Mouse (Mus musculus) limb, embryonic 14.5 days (tissue): ENCODE results near the gene Olfr486. TPM values are rescaled to one million over a fixed set of nuclear protein-coding genes. Genes with fewer than 3 reads are reported as not detected.

Source experiments
- ATAC-seq: fragments of 200-750 bp; cut with Nextera tagmentation; 2 replicates; pipeline ENCODE4 v1.8.0; 2017; ENCODE audit warnings: low read depth, moderate number of reproducible peaks, moderate TSS enrichment; ENCODE audit not compliant: low FRiP score
- DNase-seq: peaks from one replicate; pipeline ENCODE4 v3.0.0-alpha.2; 2015; ENCODE audit warnings: low spot score
- H3K27ac ChIP-seq: fragments of 300-500 bp; sonication (generic); replicated peaks from 2 replicates; pipeline ENCODE4 v1.5.1; 2014; ENCODE audit warnings: low read depth, mild to moderate bottlenecking, low read length, moderate library complexity, mixed read lengths
- H3K27me3 ChIP-seq: fragments of 300-500 bp; sonication (generic); 2 replicates; pipeline ENCODE4 v1.6.1; 2014; ENCODE audit warnings: low read length, mixed read lengths; ENCODE audit not compliant: control insufficient read depth, insufficient read depth
- H3K36me3 ChIP-seq: fragments of 300-500 bp; sonication (generic); 2 replicates; pipeline ENCODE4 v1.6.1; 2014; ENCODE audit warnings: mild to moderate bottlenecking, low read length, moderate library complexity, mixed read lengths; ENCODE audit not compliant: control insufficient read depth, insufficient read depth
- H3K4me1 ChIP-seq: fragments of 300-500 bp; sonication (generic); 2 replicates; pipeline ENCODE4 v1.6.1; 2014; ENCODE audit warnings: antibody characterized with exemption, low read length, mixed read lengths; ENCODE audit not compliant: control insufficient read depth, insufficient read depth
- H3K4me2 ChIP-seq: fragments of 300-500 bp; sonication (generic); replicated peaks from 2 replicates; pipeline ENCODE4 v1.6.1; 2014; ENCODE audit warnings: low read depth, mild to moderate bottlenecking, low read length, moderate library complexity; ENCODE audit not compliant: severe bottlenecking
- H3K4me3 ChIP-seq: fragments of 300-500 bp; sonication (generic); replicated peaks from 2 replicates; pipeline ENCODE4 v1.5.1; 2014; ENCODE audit warnings: low read length
- H3K9ac ChIP-seq: fragments of 300-500 bp; sonication (generic); 2 replicates; pipeline ENCODE4 v1.6.1; 2014; ENCODE audit warnings: mild to moderate bottlenecking, low read depth, low read length, moderate library complexity; ENCODE audit not compliant: severe bottlenecking
- H3K9me3 ChIP-seq: fragments of 300-500 bp; sonication (generic); 2 replicates; pipeline ENCODE4 v1.6.1; 2016; ENCODE audit warnings: low read length; ENCODE audit not compliant: control insufficient read depth
- POLR2A ChIP-seq: fragments of 200-500 bp; IDR thresholded peaks from 2 replicates; pipeline ENCODE4 v1.8.0; 2012; ENCODE audit warnings: inconsistent platforms, mild to moderate bottlenecking, moderate library complexity, borderline replicate concordance; ENCODE audit not compliant: insufficient read depth, insufficient read length; ENCODE audit errors: extremely low read depth
- polyA plus RNA-seq, 2 experiments: library from polyadenylated mRNA; depleted of rRNA in 1 of 2; stranded (reverse) in 1 of 2; unstranded in 1 of 2; fragments of >200 nt; fragmentation: Nextera tagmentation in 1 of 2; extraction: Ambion mirVana in 1 of 2; gene quantifications; 2 replicates each; pipeline versions ENCODE4 v1.2.1 to v1.2.3; 2012 to 2014

Gene Olfr486
- polyA plus RNA-seq, 2 experiments, result not detected

- DNase-seq (no peak), ATAC-seq (no peak)
- Histone ChIP-seq H3K36me3 (no peaks in the 10 kb centered on the region), H3K27ac (no peak within 1 kb of the TSS), H3K9ac (no peak within 1 kb of the TSS), H3K27me3 (no peaks in the 10 kb centered on the region), H3K4me1 (no peaks in the 10 kb centered on the region), H3K4me3 (no peak within 1 kb of the TSS), H3K9me3 (no peaks in the 10 kb centered on the region), H3K4me2 (no peak within 1 kb of the TSS)
- no peak for TF ChIP-seq POLR2A
These were observed 12.8 kb downstream of the Olfr486 start, which contains the start of gene Olfr485 for GRCm38 (mm10) chr7:108159771-108160170. Gene Olfr485, minus strand, starts transcription at chr7:108159871.

- H3K4me2 ChIP-seq, result no peak within 1 kb of the TSS
- DNase-seq (no peak), ATAC-seq (no peak)
- no peaks in the 10 kb centered on the region for H3K4me1 ChIP-seq
- H3K9me3 ChIP-seq, result no peaks in the 10 kb centered on the region
- no peaks in the 10 kb centered on the region for H3K36me3 ChIP-seq
- H3K27ac ChIP-seq, result no peak within 1 kb of the TSS
- no peak within 1 kb of the TSS for H3K4me3 ChIP-seq
- TF ChIP-seq POLR2A, result no peak
- no peak within 1 kb of the TSS for H3K9ac ChIP-seq
- no peaks in the 10 kb centered on the region for H3K27me3 ChIP-seq
These were observed 45.2 kb downstream of the Olfr486 start, which contains the start of gene Olfr484 for GRCm38 (mm10) chr7:108127349-108127748. Gene Olfr484, minus strand, starts transcription at chr7:108127449.

Other genes starting within 250 kb of the Olfr486 start
- gene Olfr473, start 242.3 kb downstream of the Olfr486 start, polyA plus RNA-seq (2012; rRNA removed), result not detected in 2 replicates
- not detected in 2 replicates for gene Olfr473, start 242.3 kb downstream of the Olfr486 start, polyA plus RNA-seq (2014; fragmentation: Nextera tagmentation; extraction: Ambion mirVana)
- gene Olfr474, start 218.1 kb downstream of the Olfr486 start, polyA plus RNA-seq (2012; rRNA removed), result not detected in 2 replicates
- gene Olfr474, start 218.1 kb downstream of the Olfr486 start, polyA plus RNA-seq (2014; fragmentation: Nextera tagmentation; extraction: Ambion mirVana), result not detected in 2 replicates
- gene Olfr476, start 207.9 kb downstream of the Olfr486 start, polyA plus RNA-seq (2012; rRNA removed), result not detected in 2 replicates
- gene Olfr476, start 207.9 kb downstream of the Olfr486 start, polyA plus RNA-seq (2014; fragmentation: Nextera tagmentation; extraction: Ambion mirVana), result not detected in 2 replicates
- not detected in 2 replicates for gene Olfr477, start 186.0 kb downstream of the Olfr486 start, polyA plus RNA-seq (2012; rRNA removed)
- gene Olfr477, start 186.0 kb downstream of the Olfr486 start, polyA plus RNA-seq (2014; fragmentation: Nextera tagmentation; extraction: Ambion mirVana), result not detected in 2 replicates
- gene Olfr478, start 138.8 kb downstream of the Olfr486 start, polyA plus RNA-seq (2012; rRNA removed), result not detected in 2 replicates
- not detected in 2 replicates for gene Olfr478, start 138.8 kb downstream of the Olfr486 start, polyA plus RNA-seq (2014; fragmentation: Nextera tagmentation; extraction: Ambion mirVana)
- gene Olfr479, start 122.0 kb downstream of the Olfr486 start, polyA plus RNA-seq (2012; rRNA removed), result not detected in 2 replicates
- gene Olfr479, start 122.0 kb downstream of the Olfr486 start, polyA plus RNA-seq (2014; fragmentation: Nextera tagmentation; extraction: Ambion mirVana), result not detected in 2 replicates
- gene Olfr480, start 105.4 kb downstream of the Olfr486 start, polyA plus RNA-seq (2012; rRNA removed), result not detected in 2 replicates
- not detected in 2 replicates for gene Olfr480, start 105.4 kb downstream of the Olfr486 start, polyA plus RNA-seq (2014; fragmentation: Nextera tagmentation; extraction: Ambion mirVana)
- gene Olfr481, start 92.9 kb downstream of the Olfr486 start, polyA plus RNA-seq (2012; rRNA removed), result not detected in 2 replicates
- gene Olfr481, start 92.9 kb downstream of the Olfr486 start, polyA plus RNA-seq (2014; fragmentation: Nextera tagmentation; extraction: Ambion mirVana), result not detected in 2 replicates
- not detected in 2 replicates for gene Olfr482, start 75.2 kb downstream of the Olfr486 start, polyA plus RNA-seq (2012; rRNA removed)
- gene Olfr482, start 75.2 kb downstream of the Olfr486 start, polyA plus RNA-seq (2014; fragmentation: Nextera tagmentation; extraction: Ambion mirVana), result not detected in 2 replicates
- gene Olfr483, start 71.9 kb downstream of the Olfr486 start, polyA plus RNA-seq (2012; rRNA removed), result not detected in 2 replicates
- gene Olfr483, start 71.9 kb downstream of the Olfr486 start, polyA plus RNA-seq (2014; fragmentation: Nextera tagmentation; extraction: Ambion mirVana), result not detected in 2 replicates
- gene Olfr484, start 45.3 kb downstream of the Olfr486 start, polyA plus RNA-seq (2012; rRNA removed), result not detected in 2 replicates
- gene Olfr484, start 45.3 kb downstream of the Olfr486 start, polyA plus RNA-seq (2014; fragmentation: Nextera tagmentation; extraction: Ambion mirVana), result not detected in 2 replicates
- gene Olfr485, start 12.9 kb downstream of the Olfr486 start, polyA plus RNA-seq (2012; rRNA removed), result not detected in 2 replicates
- gene Olfr485, start 12.9 kb downstream of the Olfr486 start, polyA plus RNA-seq (2014; fragmentation: Nextera tagmentation; extraction: Ambion mirVana), result not detected in 2 replicates
- gene Olfr487, start 41.9 kb upstream of the Olfr486 start, polyA plus RNA-seq (2012; rRNA removed), result not detected in 2 replicates
- gene Olfr487, start 41.9 kb upstream of the Olfr486 start, polyA plus RNA-seq (2014; fragmentation: Nextera tagmentation; extraction: Ambion mirVana), result not detected in 2 replicates
- gene Olfr488, start 85.6 kb upstream of the Olfr486 start, polyA plus RNA-seq (2012; rRNA removed), result 0.03 TPM in 1 of 2 replicates, not detected in the other
- gene Olfr488, start 85.6 kb upstream of the Olfr486 start, polyA plus RNA-seq (2014; fragmentation: Nextera tagmentation; extraction: Ambion mirVana), result not detected in 2 replicates
- gene Olfr490, start 116.2 kb upstream of the Olfr486 start, polyA plus RNA-seq (2012; rRNA removed), result not detected in 2 replicates
- not detected in 2 replicates for gene Olfr490, start 116.2 kb upstream of the Olfr486 start, polyA plus RNA-seq (2014; fragmentation: Nextera tagmentation; extraction: Ambion mirVana)
- gene Olfr491, start 140.7 kb upstream of the Olfr486 start, polyA plus RNA-seq (2012; rRNA removed), result not detected in 2 replicates
- gene Olfr491, start 140.7 kb upstream of the Olfr486 start, polyA plus RNA-seq (2014; fragmentation: Nextera tagmentation; extraction: Ambion mirVana), result not detected in 2 replicates
- gene Olfr492, start 150.9 kb upstream of the Olfr486 start, polyA plus RNA-seq (2012; rRNA removed), result 0.37 and 0.48 TPM in 2 replicates
- 0.47 and 0.65 TPM in 2 replicates for gene Olfr492, start 150.9 kb upstream of the Olfr486 start, polyA plus RNA-seq (2014; fragmentation: Nextera tagmentation; extraction: Ambion mirVana)
- gene Olfr493, start 174.2 kb upstream of the Olfr486 start, polyA plus RNA-seq (2012; rRNA removed), result not detected in 2 replicates
- gene Olfr493, start 174.2 kb upstream of the Olfr486 start, polyA plus RNA-seq (2014; fragmentation: Nextera tagmentation; extraction: Ambion mirVana), result not detected in 2 replicates
- not detected in 2 replicates for gene Olfr494, start 192.6 kb upstream of the Olfr486 start, polyA plus RNA-seq (2012; rRNA removed)
- gene Olfr494, start 192.6 kb upstream of the Olfr486 start, polyA plus RNA-seq (2014; fragmentation: Nextera tagmentation; extraction: Ambion mirVana), result not detected in 2 replicates
- gene Olfr495, start 220.4 kb upstream of the Olfr486 start, polyA plus RNA-seq (2012; rRNA removed), result not detected in 2 replicates
- not detected in 2 replicates for gene Olfr495, start 220.4 kb upstream of the Olfr486 start, polyA plus RNA-seq (2014; fragmentation: Nextera tagmentation; extraction: Ambion mirVana)
- not detected in 2 replicates for gene Olfr497, start 247.7 kb upstream of the Olfr486 start, polyA plus RNA-seq (2012; rRNA removed)
- not detected in 2 replicates for gene Olfr497, start 247.7 kb upstream of the Olfr486 start, polyA plus RNA-seq (2014; fragmentation: Nextera tagmentation; extraction: Ambion mirVana)